ENCODE assay signal across 8 mouse cellular contexts in the genomic region with DNA sequence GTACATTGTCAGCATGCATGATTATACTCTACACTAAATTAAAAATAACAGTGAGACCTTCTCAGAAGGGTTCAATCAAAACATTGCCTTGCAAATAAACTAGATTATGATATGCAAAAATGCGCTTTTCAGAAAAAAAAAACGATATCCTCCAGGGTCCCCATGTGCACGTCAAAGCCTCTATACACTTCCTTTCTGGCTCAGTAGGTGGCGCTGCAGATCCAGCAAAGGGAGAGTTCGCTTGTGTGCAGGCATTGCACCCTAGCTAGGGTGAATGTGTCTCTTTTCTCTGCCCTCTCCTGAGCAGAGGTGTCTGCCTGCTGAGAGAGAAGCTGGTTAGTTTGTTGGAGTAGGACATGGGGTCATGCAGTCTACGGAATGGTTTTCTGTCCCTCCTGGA.
DNase-seq lines count a peak whose midpoint lies in the region; ATAC-seq and TF ChIP-seq lines count a peak whose summit lies in the region.

No protein-coding gene starts in this region.

- no peaks in the 10 kb centered on the region for H3K9me3 ChIP-seq in CH12.LX (replicated peaks; ENCODE audit: low read length)
- no peaks in the 10 kb centered on the region for H3K9me3 ChIP-seq in forebrain, embryonic 11.5 days (ENCODE audit: control insufficient read depth, low read length)

- 15% methylated on average over 6 of the region's 6 CpGs for WGBS in forebrain, embryonic 11.5 days
- 8% methylated on average over 6 of the region's 6 CpGs for WGBS in lung, adult 2 months

- TF ChIP-seq CTCF in CH12.LX (conservative IDR thresholded peaks at IDR 0.05 in 1 of 2, IDR thresholded peaks at IDR 0.05 in 1 of 2; ENCODE audit: low read depth in 2 of 2, low read length in 2 of 2): peak; percentile 85 to 90
- TF ChIP-seq CTCF in lung, adult 2 months (IDR thresholded peaks at IDR 0.05; ENCODE audit: insufficient read depth, low read length): peak; percentile 97

- DNase-seq in CH12.LX (ENCODE audit: extremely low read depth): peak; percentile 90
- peak; percentile 50 for DNase-seq in brain, embryonic 18.5 days (ENCODE audit: low read depth, low spot score)
- DNase-seq in forebrain, embryonic 11.5 days (ENCODE audit: low spot score): peak; percentile 88
- DNase-seq in heart, postnatal 14 days: peak; percentile 80 to 91
- DNase-seq in kidney, postnatal 4 days: peak; percentile 90 to 92
- peak; percentile 72 for DNase-seq in lung, adult 2 months
- peak; percentile 55 for DNase-seq in testis, postnatal 14 days (ENCODE audit: low spot score)

- H3K4me1 ChIP-seq in CH12.LX (ENCODE audit: control insufficient read depth in 1 of 2, insufficient read depth in 2 of 2): peaks cover 0 to 36% of the 10 kb centered on the region in 2 experiments; a peak in 2 of 4 replicates
- H3K4me1 ChIP-seq in forebrain, embryonic 11.5 days (replicated peaks; ENCODE audit: control insufficient read depth, insufficient read depth, low read length): no peaks in the 10 kb centered on the region
- no peaks in the 10 kb centered on the region for H3K4me1 ChIP-seq in lung, adult 2 months (ENCODE audit: control insufficient read depth, insufficient read depth, low read length)

- in situ Hi-C loops in CH12.LX (cut with MboI; ENCODE audit: low pct_ligation_motif_present, low pct_unique_long_range_greater_than_20kb, low sequenced_read_pairs): no loop called here

- no peaks in the 10 kb centered on the region for H3K79me2 ChIP-seq in CH12.LX (replicated peaks; ENCODE audit: control insufficient read depth, extremely low read depth, insufficient read depth, poor library complexity, severe bottlenecking)

- H3K4me3 ChIP-seq in CH12.LX (replicated peaks in 1 of 3; ENCODE audit: low read depth in 2 of 3, low read length in 2 of 3, poor library complexity in 1 of 3): no peak overlapping the region
- no peak overlapping the region for H3K4me3 ChIP-seq in forebrain, embryonic 11.5 days (ENCODE audit: low read depth, low read length)
- H3K4me3 ChIP-seq in lung, adult 2 months (replicated peaks; ENCODE audit: extremely low read depth, low read depth, low read length): no peak overlapping the region

- no peak overlapping the region for H3K9ac ChIP-seq in CH12.LX (ENCODE audit: insufficient read depth, low read depth)
- H3K9ac ChIP-seq in forebrain, embryonic 11.5 days (ENCODE audit: low read length): no peak overlapping the region

- no peaks in the 10 kb centered on the region for H3K27me3 ChIP-seq in CH12.LX (replicated peaks)
- H3K27me3 ChIP-seq in forebrain, embryonic 11.5 days (ENCODE audit: control insufficient read depth, insufficient read depth, low read length): no peaks in the 10 kb centered on the region

- no peak overlapping the region for H3K4me2 ChIP-seq in CH12.LX (ENCODE audit: insufficient read depth, low read depth, poor library complexity, severe bottlenecking)
- no peak overlapping the region for H3K4me2 ChIP-seq in forebrain, embryonic 11.5 days (ENCODE audit: low read depth, low read length, severe bottlenecking)

- H3K36me3 ChIP-seq in CH12.LX (replicated peaks in 1 of 2; ENCODE audit: control insufficient read depth in 1 of 2, insufficient read depth in 1 of 2, low read length in 1 of 2): no peaks in the 10 kb centered on the region
- H3K36me3 ChIP-seq in forebrain, embryonic 11.5 days (ENCODE audit: control insufficient read depth, insufficient read depth, low read length): no peaks in the 10 kb centered on the region

- H3K27ac ChIP-seq in CH12.LX (ENCODE audit: insufficient read depth, low read depth): no peak overlapping the region
- no peak overlapping the region for H3K27ac ChIP-seq in forebrain, embryonic 11.5 days (ENCODE audit: low read depth, low read length)

- TF ChIP-seq RAD21 in CH12.LX (IDR thresholded peaks at IDR 0.05; ENCODE audit: low read depth, low read length): peak; percentile 81

- no peak for TF ChIP-seq POLR2A in CH12.LX (IDR thresholded peaks at IDR 0.05; ENCODE audit: low read depth, low read length)
- no peak for TF ChIP-seq POLR2A in lung, adult 2 months (IDR thresholded peaks at IDR 0.05; ENCODE audit: borderline replicate concordance, extremely low read depth, low read depth, low read length)

- ATAC-seq in forebrain, embryonic 11.5 days (replicated peaks; ENCODE audit: low FRiP score): peak; percentile 83
- peak; percentile 91 for ATAC-seq in neutrophil, adult 5-6 weeks (ENCODE audit: extremely low read depth, insufficient number of reproducible peaks, low FRiP score, poor library complexity, severe bottlenecking)

- dilution Hi-C loops in CH12.LX (cut with MboI; ENCODE audit: extremely low pct_ligation_motif_present, extremely low pct_unique_long_range_greater_than_20kb, low sequenced_read_pairs): no loop called here

- TF ChIP-seq EP300 in CH12.LX (IDR thresholded peaks at IDR 0.05; ENCODE audit: low read length): no peak

- intact Hi-C loops in heart, postnatal 14 days (cut with DNase I): loop anchor here (5.0 to 10.0 kb wide), 5 partner anchors 60 to 703 kb away; a partner anchor contains a TSS

TF ChIP-seq in CH12.LX, 34 proteins besides CTCF, POLR2A, EP300 and RAD21:
- TF ChIP-seq ZNF384 (IDR thresholded peaks at IDR 0.05; ENCODE audit: low read depth, low read length) (peak; percentile 77), ZMIZ1 (IDR thresholded peaks at IDR 0.05; ENCODE audit: low read depth, low read length) (no peak), IRF4 (IDR thresholded peaks at IDR 0.05; ENCODE audit: low read depth, low read length) (no peak), ZKSCAN1 (IDR thresholded peaks at IDR 0.05; ENCODE audit: borderline replicate concordance, low read depth, low read length) (no peak), CHD1 (IDR thresholded peaks at IDR 0.05; ENCODE audit: low read depth, low read length) (no peak), ZC3H11A (IDR thresholded peaks at IDR 0.05; ENCODE audit: low read depth, low read length) (no peak), CHD2 (IDR thresholded peaks at IDR 0.05; ENCODE audit: low read length) (no peak), SMC3 (IDR thresholded peaks at IDR 0.05; ENCODE audit: low read depth, low read length) (peak; percentile 59), MAZ (IDR thresholded peaks at IDR 0.05; ENCODE audit: low read depth, low read length) (no peak), MYC (IDR thresholded peaks at IDR 0.05; ENCODE audit: low read depth, low read length) (0 out of 2 replicates have a peak, but pooled peaks have one; percentile 61), BHLHE40 (IDR thresholded peaks at IDR 0.05; ENCODE audit: low read depth, low read length) (no peak)
